Comparison of ENCODE assay signal across 18 mouse cellular contexts in the genomic region with DNA sequence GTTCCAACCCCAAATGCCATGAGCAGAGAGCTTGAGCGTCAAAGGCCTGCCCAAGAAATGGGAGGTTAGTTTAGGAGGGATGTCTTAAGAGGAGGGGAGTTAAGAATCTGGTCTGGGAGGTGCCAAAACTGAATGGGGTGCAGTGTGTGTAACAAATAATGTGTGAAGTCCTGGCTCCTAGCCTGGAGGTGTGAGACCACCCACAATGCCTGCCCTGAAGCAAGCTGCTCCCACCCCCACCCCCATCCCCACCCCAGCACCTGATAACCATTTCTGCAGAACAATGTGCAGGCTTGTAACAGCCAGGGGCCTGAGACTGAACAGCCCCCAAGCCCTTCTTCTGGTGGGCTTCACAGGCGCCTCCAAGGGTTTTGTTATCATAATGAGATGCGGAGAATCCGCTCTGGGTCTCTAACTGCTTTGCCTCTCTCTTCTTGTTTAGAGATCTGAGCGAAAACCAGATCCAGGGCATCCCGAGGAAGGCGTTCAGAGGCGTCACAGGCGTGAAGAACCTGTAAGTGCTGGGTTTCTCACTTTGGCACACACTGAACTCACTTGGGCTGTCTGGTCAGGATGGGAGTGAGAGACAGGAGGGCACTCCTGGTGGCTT.
A peak's percentile ranks its signal among the peaks of the same experiment; 100 is the strongest.
DNase-seq lines count a peak whose midpoint lies in the region; ATAC-seq and TF ChIP-seq lines count a peak whose summit lies in the region.
"Had no signal": no experiment of that assay in that cellular context is flagged by ENCODE, and none has a peak within 500 bp of the region (broad histone marks: within the 10 kb centered on the region; RNA-seq: fewer than 3 reads in every experiment).

No protein-coding gene starts in this region.

- H3K4me1 ChIP-seq in heart, embryonic 10.5 days: peaks cover 75% of the 10 kb centered on the region
- peaks cover 22% of the 10 kb centered on the region for H3K4me1 ChIP-seq in heart, embryonic 11.5 days (ENCODE audit: control insufficient read depth, insufficient read depth, low read length)
- peaks cover 77% of the 10 kb centered on the region for H3K4me1 ChIP-seq in midbrain, embryonic 11.5 days (ENCODE audit: control insufficient read depth, insufficient read depth, low read length)
- peaks cover 5% of the 10 kb centered on the region for H3K4me1 ChIP-seq in midbrain, embryonic 15.5 days
- H3K4me1 ChIP-seq in limb, embryonic 14.5 days (ENCODE audit: control insufficient read depth, insufficient read depth, low read length): peaks cover 44% of the 10 kb centered on the region
- H3K4me1 ChIP-seq: liver, embryonic 13.5 days had no signal

- no peaks in the 10 kb centered on the region for H3K9me3 ChIP-seq in heart, embryonic 10.5 days
- no peaks in the 10 kb centered on the region for H3K9me3 ChIP-seq in heart, embryonic 11.5 days (replicated peaks; ENCODE audit: control insufficient read depth, low read length)
- H3K9me3 ChIP-seq in midbrain, embryonic 11.5 days (ENCODE audit: control insufficient read depth, low read length): no peaks in the 10 kb centered on the region
- no peaks in the 10 kb centered on the region for H3K9me3 ChIP-seq in midbrain, embryonic 15.5 days
- H3K9me3 ChIP-seq in limb, embryonic 14.5 days (ENCODE audit: control insufficient read depth, low read length): no peaks in the 10 kb centered on the region
- H3K9me3 ChIP-seq: liver, embryonic 13.5 days; megakaryocyte, embryonic 14.5 days; neural tube, embryonic 13.5 days had no signal

- TF ChIP-seq POLR2A in limb, embryonic 14.5 days (IDR thresholded peaks at IDR 0.05; ENCODE audit: borderline replicate concordance, extremely low read depth, insufficient read depth, insufficient read length): no peak

- no peak overlapping the region for H3K4me3 ChIP-seq in heart, embryonic 10.5 days
- no peak overlapping the region for H3K4me3 ChIP-seq in heart, embryonic 11.5 days (ENCODE audit: low read depth, low read length)
- H3K4me3 ChIP-seq in midbrain, embryonic 11.5 days (ENCODE audit: low read depth, low read length): no peak overlapping the region
- no peak overlapping the region for H3K4me3 ChIP-seq in midbrain, embryonic 15.5 days
- no peak overlapping the region for H3K4me3 ChIP-seq in limb, embryonic 14.5 days (replicated peaks; ENCODE audit: low read length)
- H3K4me3 ChIP-seq: liver, embryonic 13.5 days; megakaryocyte, embryonic 14.5 days; neural tube, embryonic 13.5 days had no signal

- no peaks in the 10 kb centered on the region for H3K36me3 ChIP-seq in heart, embryonic 10.5 days
- H3K36me3 ChIP-seq in heart, embryonic 11.5 days (ENCODE audit: control insufficient read depth, insufficient read depth, low read length): no peaks in the 10 kb centered on the region
- H3K36me3 ChIP-seq in midbrain, embryonic 11.5 days (ENCODE audit: control insufficient read depth, insufficient read depth, low read length): no peaks in the 10 kb centered on the region
- H3K36me3 ChIP-seq in midbrain, embryonic 15.5 days (replicated peaks): no peaks in the 10 kb centered on the region
- no peaks in the 10 kb centered on the region for H3K36me3 ChIP-seq in limb, embryonic 14.5 days (ENCODE audit: control insufficient read depth, insufficient read depth, low read length)
- H3K36me3 ChIP-seq: liver, embryonic 13.5 days; neural tube, embryonic 13.5 days had no signal

- no peak for ATAC-seq in heart, embryonic 11.5 days (replicated peaks; ENCODE audit: insufficient number of reproducible peaks, low FRiP score, low TSS enrichment)
- ATAC-seq in midbrain, embryonic 11.5 days (ENCODE audit: low FRiP score): peak; percentile 49
- no peak for ATAC-seq in midbrain, embryonic 15.5 days (replicated peaks)
- peak; percentile 67; the same call in 1 of the 2 replicates for ATAC-seq in limb, embryonic 14.5 days (ENCODE audit: low FRiP score, low read depth)
- ATAC-seq: forebrain, embryonic 16.5 days; lung, postnatal 0 days had no signal

- H3K9ac ChIP-seq in heart, embryonic 11.5 days (ENCODE audit: low read depth, low read length): no peak overlapping the region
- peak overlapping the region; percentile 21; the same call in 1 of the 2 replicates for H3K9ac ChIP-seq in midbrain, embryonic 11.5 days (ENCODE audit: low read length)
- H3K9ac ChIP-seq in midbrain, embryonic 15.5 days: no peak overlapping the region
- H3K9ac ChIP-seq in limb, embryonic 14.5 days (ENCODE audit: low read depth, low read length, severe bottlenecking): no peak overlapping the region
- H3K9ac ChIP-seq: liver, embryonic 13.5 days; neural tube, embryonic 13.5 days had no signal

- WGBS in heart, embryonic 10.5 days: 11% methylated on average over 9 of the region's 9 CpGs
- WGBS in heart, embryonic 11.5 days (ENCODE audit: insufficient replicate concordance): 15% methylated on average over 9 of the region's 9 CpGs
- WGBS in midbrain, embryonic 11.5 days: 9% methylated on average over 9 of the region's 9 CpGs
- 18% methylated on average over 9 of the region's 9 CpGs for WGBS in midbrain, embryonic 15.5 days
- WGBS in limb, embryonic 14.5 days: 28% methylated on average over 9 of the region's 9 CpGs

- H3K27ac ChIP-seq in heart, embryonic 10.5 days: peak overlapping the region; percentile 70; the same call in 1 of the 2 replicates
- no peak overlapping the region for H3K27ac ChIP-seq in heart, embryonic 11.5 days (ENCODE audit: low read depth, low read length)
- H3K27ac ChIP-seq in midbrain, embryonic 11.5 days (ENCODE audit: low read depth, low read length): peak overlapping the region; percentile 63
- H3K27ac ChIP-seq in midbrain, embryonic 15.5 days: no peak overlapping the region
- 0 out of 2 replicates have a peak overlapping the region, but pooled peaks have one; percentile 26 for H3K27ac ChIP-seq in limb, embryonic 14.5 days (replicated peaks; ENCODE audit: low read depth, low read length)
- H3K27ac ChIP-seq: liver, embryonic 13.5 days; neural tube, embryonic 13.5 days; stomach, postnatal 0 days had no signal

- no peaks in the 10 kb centered on the region for H3K27me3 ChIP-seq in heart, embryonic 10.5 days (ENCODE audit: insufficient read depth, poor library complexity, severe bottlenecking)
- no peaks in the 10 kb centered on the region for H3K27me3 ChIP-seq in heart, embryonic 11.5 days (ENCODE audit: control insufficient read depth, insufficient read depth, low read length)
- H3K27me3 ChIP-seq in midbrain, embryonic 11.5 days (ENCODE audit: control insufficient read depth, insufficient read depth, low read length): no peaks in the 10 kb centered on the region
- H3K27me3 ChIP-seq in midbrain, embryonic 15.5 days (replicated peaks): peaks cover 9% of the 10 kb centered on the region; the same call in 1 of the 2 replicates
- H3K27me3 ChIP-seq in limb, embryonic 14.5 days (ENCODE audit: control insufficient read depth, insufficient read depth, low read length): no peaks in the 10 kb centered on the region

- no peak for DNase-seq in heart, embryonic 10.5 days (ENCODE audit: low spot score)
- DNase-seq in midbrain, embryonic 11.5 days (ENCODE audit: low spot score, missing footprints): peak; percentile 89
- DNase-seq in embryo, embryonic 9.5 days (ENCODE audit: extremely low spot score): peak; percentile 55
- DNase-seq in limb, embryonic 14.5 days (ENCODE audit: low spot score): peak; percentile 30
- no peak for DNase-seq in right cerebral cortex, postnatal 14 days
- DNase-seq in urinary bladder, postnatal 4 days (ENCODE audit: low spot score in 2 of 2): no peak
- DNase-seq: heart, postnatal 36 days; kidney, adult 11 months; kidney, postnatal 10 days; liver, embryonic 13.5 days; spleen, adult 18-20 months had no signal

- no peak overlapping the region for H3K4me2 ChIP-seq in heart, embryonic 11.5 days
- H3K4me2 ChIP-seq in midbrain, embryonic 11.5 days: peak overlapping the region; percentile 22; the same call in 1 of the 2 replicates
- no peak overlapping the region for H3K4me2 ChIP-seq in midbrain, embryonic 15.5 days
- H3K4me2 ChIP-seq in limb, embryonic 14.5 days (replicated peaks; ENCODE audit: low read depth, low read length, severe bottlenecking): no peak overlapping the region
- H3K4me2 ChIP-seq: liver, embryonic 13.5 days; neural tube, embryonic 13.5 days had no signal

Comparison
In these comparisons a context has a peak if more than half of its experiments do, and no peak if none do; other contexts are left out.
1. H3K27ac ChIP-seq: peak in heart, embryonic 10.5 days (single experiment), midbrain, embryonic 11.5 days (single experiment) and limb, embryonic 14.5 days (single experiment); none in heart, embryonic 11.5 days (single experiment) and midbrain, embryonic 15.5 days (single experiment).
2. ATAC-seq: peak in midbrain, embryonic 11.5 days (single experiment) and limb, embryonic 14.5 days (single experiment); none in heart, embryonic 11.5 days (single experiment) and midbrain, embryonic 15.5 days (single experiment).
3. DNase-seq: peak in midbrain, embryonic 11.5 days (single experiment), embryo, embryonic 9.5 days (single experiment) and limb, embryonic 14.5 days (single experiment); none in heart, embryonic 10.5 days (single experiment), right cerebral cortex, postnatal 14 days (single experiment) and urinary bladder, postnatal 4 days (0 of 2).